7 mouse cellular contexts compared by ENCODE assay signal in genomic region chr4:98545376-98545775, GRCm38 (mm10).
DNase-seq lines count a peak whose midpoint lies in the region; ATAC-seq lines count a peak whose summit lies in the region.

No protein-coding gene starts in this region.

- H3K9ac ChIP-seq in kidney, embryonic 16.5 days (replicated peaks; ENCODE audit: low read length): no peak overlapping the region
- H3K9ac ChIP-seq in lung, embryonic 15.5 days: no peak overlapping the region

- H3K36me3 ChIP-seq in kidney, embryonic 16.5 days (ENCODE audit: insufficient read depth, low read length): no peaks in the 10 kb centered on the region
- H3K36me3 ChIP-seq in lung, embryonic 15.5 days: no peaks in the 10 kb centered on the region

- peak; percentile 84; the same call in 1 of the 2 replicates for ATAC-seq in kidney, embryonic 16.5 days (ENCODE audit: low FRiP score, low TSS enrichment)
- peak; percentile 73; the same call in 1 of the 2 replicates for ATAC-seq in lung, embryonic 15.5 days (ENCODE audit: borderline replicate concordance, extremely low read depth, low FRiP score, low TSS enrichment)

- no peaks in the 10 kb centered on the region for H3K27me3 ChIP-seq in kidney, embryonic 16.5 days (ENCODE audit: insufficient read depth, low read length)
- no peaks in the 10 kb centered on the region for H3K27me3 ChIP-seq in lung, embryonic 15.5 days

- no peak for DNase-seq in kidney, adult 11 months
- peak; percentile 65 for DNase-seq in adipocyte (ENCODE audit: low spot score)
- DNase-seq in embryo, embryonic 11.5 days (ENCODE audit: low read depth, low spot score): peak; percentile 9
- DNase-seq in ovary, postnatal 10 days (ENCODE audit: low spot score): no peak
- DNase-seq in spleen, postnatal 4 days (ENCODE audit: low spot score in 2 of 2): no peak

- no peak overlapping the region for H3K4me2 ChIP-seq in kidney, embryonic 16.5 days (replicated peaks; ENCODE audit: low read depth, low read length)
- no peak overlapping the region for H3K4me2 ChIP-seq in lung, embryonic 15.5 days

- H3K9me3 ChIP-seq in kidney, embryonic 16.5 days (ENCODE audit: low read length): no peaks in the 10 kb centered on the region
- H3K9me3 ChIP-seq in lung, embryonic 15.5 days: no peaks in the 10 kb centered on the region

- no peak overlapping the region for H3K27ac ChIP-seq in kidney, embryonic 16.5 days (ENCODE audit: low read length)
- H3K27ac ChIP-seq in lung, embryonic 15.5 days: no peak overlapping the region

- 33% methylated on average over 1 of the region's 1 CpGs for WGBS in kidney, embryonic 16.5 days
- 20% methylated on average over 1 of the region's 1 CpGs for WGBS in lung, embryonic 15.5 days

- H3K4me1 ChIP-seq in kidney, embryonic 16.5 days (ENCODE audit: insufficient read depth, low read length): no peaks in the 10 kb centered on the region
- no peaks in the 10 kb centered on the region for H3K4me1 ChIP-seq in lung, embryonic 15.5 days

- H3K4me3 ChIP-seq in kidney, embryonic 16.5 days (ENCODE audit: low read length): no peak overlapping the region
- H3K4me3 ChIP-seq in lung, embryonic 15.5 days: no peak overlapping the region

Comparison
In these comparisons a context has a peak if more than half of its experiments do, and no peak if none do; other contexts are left out.
1. DNase-seq: peak in adipocyte (single experiment) and embryo, embryonic 11.5 days (single experiment); none in kidney, adult 11 months (single experiment), ovary, postnatal 10 days (single experiment) and spleen, postnatal 4 days (0 of 2).